Mouse (Mus musculus) liver, embryonic 14.5 days (tissue): ENCODE measurements around the gene Htr5b. TPM values are rescaled to one million over a fixed set of nuclear protein-coding genes. Genes with fewer than 3 reads are reported as not detected.

Experiments used
- ATAC-seq: fragments of 200-750 bp; cut with Nextera tagmentation; 2 replicates; pipeline ENCODE4 v1.8.0; 2017; ENCODE audit warnings: moderate number of reproducible peaks, mild to moderate bottlenecking, moderate library complexity; ENCODE audit not compliant: insufficient read depth
- DNase-seq, 3 experiments: peaks; one replicate each; pipeline ENCODE4 v3.0.0-alpha.2; 2012 to 2013; ENCODE audit warnings: low read depth in 3 of 3, low spot score in 3 of 3
- H3K27ac ChIP-seq: fragments of 300-500 bp; sonication (generic); 2 replicates; pipeline ENCODE4 v1.5.1; 2014; ENCODE audit warnings: moderate library complexity, mild to moderate bottlenecking, control low read depth, inconsistent platforms
- H3K27me3 ChIP-seq: fragments of 300-500 bp; sonication (generic); 2 replicates; pipeline ENCODE4 v1.6.1; 2014; ENCODE audit warnings: mild to moderate bottlenecking, low read length, moderate library complexity; ENCODE audit not compliant: control insufficient read depth, insufficient read depth
- H3K36me3 ChIP-seq: fragments of 300-500 bp; sonication (generic); replicated peaks from 2 replicates; pipeline ENCODE4 v1.6.1; 2014; ENCODE audit warnings: low read depth; ENCODE audit not compliant: control insufficient read depth, insufficient read depth
- H3K4me1 ChIP-seq, 2 experiments: fragments of 200-500 bp in 1 of 2; fragments of 300-500 bp in 1 of 2; sonication (generic) in 1 of 2; replicated peaks; 2 replicates each; pipeline ENCODE4 v1.6.1; 2012 to 2014; ENCODE audit warnings: antibody characterized with exemption in 1 of 2, inconsistent platforms in 1 of 2, low read length in 1 of 2; ENCODE audit not compliant: control insufficient read depth in 2 of 2, insufficient read depth in 2 of 2
- H3K4me2 ChIP-seq: fragments of 300-500 bp; sonication (generic); 2 replicates; pipeline ENCODE4 v1.6.1; 2014; ENCODE audit warnings: low read depth, mild to moderate bottlenecking, control low read depth, moderate library complexity
- H3K4me3 ChIP-seq, 2 experiments: fragments of 200-500 bp in 1 of 2; fragments of 300-500 bp in 1 of 2; sonication (generic) in 1 of 2; 2 replicates each; pipeline ENCODE4 v1.5.1; 2012 to 2014; ENCODE audit warnings: low read depth in 2 of 2, low read length in 2 of 2, mild to moderate bottlenecking in 2 of 2, control low read depth in 1 of 2, inconsistent platforms in 1 of 2, moderate library complexity in 1 of 2; ENCODE audit not compliant: insufficient read depth in 1 of 2
- H3K9ac ChIP-seq: fragments of 300-500 bp; sonication (generic); replicated peaks from 2 replicates; pipeline ENCODE4 v1.6.1; 2014; ENCODE audit warnings: mild to moderate bottlenecking, control low read depth, moderate library complexity
- H3K9me3 ChIP-seq: fragments of 300-500 bp; sonication (generic); 2 replicates; pipeline ENCODE4 v1.6.1; 2016; ENCODE audit warnings: low read length, mixed read lengths; ENCODE audit not compliant: control insufficient read depth
- CTCF ChIP-seq: IDR thresholded peaks from 2 replicates; pipeline ENCODE4 v1.5.1; 2016; ENCODE audit warnings: antibody characterized with exemption, low read depth, control low read depth
- EP300 ChIP-seq: IDR thresholded peaks from 2 replicates; pipeline ENCODE4 v1.6.1; 2016; ENCODE audit warnings: antibody characterized with exemption, low read depth
- WGBS: fragments of 180-500 bp; shearing (Covaris S2); extraction: QIAGEN DNeasy Blood & Tissue Kit; methylation state at CpG from one replicate; pipeline ENCODE4 v1.1.7; 2014; ENCODE audit not compliant: insufficient replicate concordance; 5-methylcytosine and 5-hydroxymethylcytosine counted together
- polyA plus RNA-seq, 2 experiments: library from polyadenylated mRNA; depleted of rRNA in 1 of 2; stranded (reverse) in 1 of 2; unstranded in 1 of 2; fragments of >200 nt; fragmentation: Nextera tagmentation in 1 of 2; extraction: Ambion mirVana in 1 of 2; gene quantifications; 2 replicates each; pipeline versions ENCODE4 v1.2.1 to v1.2.3; 2012 to 2014

Gene Htr5b
- polyA plus RNA-seq, 2 experiments: not detected

- Histone ChIP-seq H3K27me3 (no peaks in the 10 kb centered on the region), H3K4me3 (no peak overlapping the region), H3K27ac (no peak overlapping the region), H3K9me3 (no peaks in the 10 kb centered on the region), H3K4me2 (no peak overlapping the region), H3K9ac (no peak overlapping the region), H3K36me3 (no peaks in the 10 kb centered on the region; the same call in 1 of the 2 replicates), H3K4me1 (0 out of 4 replicates have a peak, but pooled peaks cover 0 to 3% of the 10 kb centered on the region in 2 experiments)
- 40% methylated on average over 12 of the region's 12 CpGs for WGBS
- peak; percentile 65 for ATAC-seq
- TF ChIP-seq EP300 (no peak), CTCF (no peak)
- no peak for DNase-seq
These were observed 49.8 kb downstream of the Htr5b start for GRCm38 (mm10) chr1:121478284-121478980.

- 73% methylated on average over 5 of the region's 5 CpGs for WGBS
- no peak overlapping the region for H3K9ac ChIP-seq
- H3K9me3 ChIP-seq: no peaks in the 10 kb centered on the region
- 0 out of 4 replicates have a peak, but pooled peaks cover 0 to 3% of the 10 kb centered on the region in 2 experiments for H3K4me1 ChIP-seq
- ATAC-seq (no peak), DNase-seq (no peak)
- TF ChIP-seq CTCF (no peak), EP300 (no peak)
- no peak overlapping the region for H3K27ac ChIP-seq
- no peaks in the 10 kb centered on the region; the same call in 1 of the 2 replicates for H3K36me3 ChIP-seq
- H3K27me3 ChIP-seq: no peaks in the 10 kb centered on the region
- no peak overlapping the region for H3K4me2 ChIP-seq
- H3K4me3 ChIP-seq: no peak overlapping the region
These were observed 50.5 kb downstream of the Htr5b start for GRCm38 (mm10) chr1:121477716-121478115.

GRCm38 (mm10) chr1:121471503-121471902 is 56.8 kb downstream of the Htr5b start:
- ATAC-seq: no peak
- no peak overlapping the region for H3K4me2 ChIP-seq
- 50% methylated on average over 5 of the region's 5 CpGs for WGBS
- no peak for DNase-seq
- TF ChIP-seq EP300: no peak
- no peak for TF ChIP-seq CTCF
- H3K4me1 ChIP-seq: no peaks in the 10 kb centered on the region
- no peaks in the 10 kb centered on the region for H3K36me3 ChIP-seq
- no peak overlapping the region for H3K27ac ChIP-seq
- H3K27me3 ChIP-seq: no peaks in the 10 kb centered on the region
- H3K9ac ChIP-seq: no peak overlapping the region
- no peaks in the 10 kb centered on the region for H3K9me3 ChIP-seq
- no peak overlapping the region for H3K4me3 ChIP-seq

GRCm38 (mm10) chr1:121468271-121468670 is 60.0 kb downstream of the Htr5b start:
- Histone ChIP-seq H3K27me3 (no peaks in the 10 kb centered on the region), H3K4me2 (no peak overlapping the region), H3K4me3 (no peak overlapping the region), H3K4me1 (no peaks in the 10 kb centered on the region), H3K27ac (no peak overlapping the region), H3K36me3 (no peaks in the 10 kb centered on the region), H3K9ac (no peak overlapping the region), H3K9me3 (no peaks in the 10 kb centered on the region)
- TF ChIP-seq CTCF (no peak), EP300 (no peak)
- ATAC-seq (no peak), DNase-seq (no peak)
- 70% methylated on average over 2 of the region's 2 CpGs for whole genome bisulfite sequencing

- ATAC-seq: no peak
- 68% methylated on average over 3 of the region's 3 CpGs for WGBS
These were observed 62.0 kb downstream of the Htr5b start for GRCm38 (mm10) chr1:121466276-121466675.

More at GRCm38 (mm10) chr1:121466276-121466675, 62.0 kb downstream of the Htr5b start:
- Histone ChIP-seq H3K4me2 (no peak overlapping the region), H3K9me3 (no peaks in the 10 kb centered on the region), H3K4me3 (no peak overlapping the region), H3K27ac (no peak overlapping the region), H3K9ac (no peak overlapping the region), H3K4me1 (no peaks in the 10 kb centered on the region), H3K27me3 (no peaks in the 10 kb centered on the region), H3K36me3 (no peaks in the 10 kb centered on the region)
- no peak for DNase-seq
- TF ChIP-seq CTCF (no peak), EP300 (no peak)
